Mouse (Mus musculus) layer of hippocampus, adult 2 months (tissue): ENCODE data around the gene Utrn. TPM values are rescaled to one million over a fixed set of nuclear protein-coding genes. Genes with fewer than 3 reads are reported as not detected.

Source experiments
- DNase-seq, 2 experiments: peaks; one replicate each; pipeline ENCODE4 v3.0.0; 2022; ENCODE audit warnings: low spot score in 2 of 2
- H3K27ac ChIP-seq: fragments of 200-600 bp; 2 replicates; pipeline ENCODE4 v1.8.1; 2022
- H3K4me3 ChIP-seq: fragments of 200-600 bp; 2 replicates; pipeline ENCODE4 v1.8.1; 2022; ENCODE audit warnings: mild to moderate bottlenecking
- CTCF ChIP-seq: fragments of 200-600 bp; conservative IDR thresholded peaks from 2 replicates; pipeline ENCODE4 v1.8.1; 2022; ENCODE audit warnings: antibody characterized with exemption, mild to moderate bottlenecking, moderate library complexity
- total RNA-seq, 2 experiments: library from RNA; stranded (reverse); gene quantifications; 2 replicates each; pipeline ENCODE4 v1.2.3; 2021

Gene Utrn
- total RNA-seq, 2 experiments from 2014 or later = 33.7 to 39.8 TPM

DNA sequence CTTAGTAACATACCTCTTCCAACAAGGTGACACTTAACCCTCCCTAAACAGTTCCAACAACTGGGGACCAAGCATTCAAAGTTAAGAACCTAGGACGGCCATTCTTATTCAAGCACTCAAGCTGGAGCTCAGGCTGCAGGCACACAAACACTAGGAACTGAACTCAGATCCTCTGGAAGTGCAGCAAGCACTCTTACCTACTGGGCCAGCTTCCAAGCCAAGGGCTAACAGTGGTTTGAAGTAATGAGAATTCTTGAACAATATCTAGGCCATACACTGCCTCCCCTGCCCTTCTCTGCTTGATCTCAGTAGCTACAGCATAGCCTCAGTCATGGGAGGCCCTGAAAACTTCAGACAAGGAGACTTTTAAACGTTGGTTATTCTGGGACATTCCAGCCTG, 18.6 kb upstream of the Utrn start:
- no peak for DNase-seq
- no peak overlapping the region for H3K27ac ChIP-seq
- H3K4me3 ChIP-seq = no peak overlapping the region
- no peak for TF ChIP-seq CTCF

- no peak for TF ChIP-seq CTCF
- Histone ChIP-seq H3K4me3 (no peak overlapping the region), H3K27ac (no peak overlapping the region)
- DNase-seq = no peak
Observed at GRCm38 (mm10) chr10:12884308-12884948, 15.3 kb upstream of the Utrn start.

DNA sequence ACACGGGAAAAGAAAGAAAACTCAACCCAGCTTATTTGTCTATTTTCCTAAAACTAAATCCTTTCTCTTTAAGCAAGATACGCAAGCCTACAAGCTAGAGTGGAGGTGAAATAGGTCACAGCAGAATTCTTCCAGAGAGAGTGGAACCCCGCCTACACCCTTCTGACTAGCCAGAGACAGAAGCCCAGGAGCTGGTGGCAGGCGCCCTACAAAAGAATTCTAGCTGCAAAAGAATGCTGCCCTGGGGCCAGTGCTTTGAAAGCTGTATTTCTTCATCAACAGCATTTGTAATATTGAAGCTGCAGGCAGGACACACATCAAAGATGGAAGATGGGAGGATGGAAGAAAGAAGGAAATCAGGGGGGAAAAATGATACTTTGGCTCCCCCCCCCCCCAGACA, 12.7 kb upstream of the Utrn start:
- no peak for TF ChIP-seq CTCF
- H3K27ac ChIP-seq = no peak overlapping the region
- DNase-seq = no peak

DNA sequence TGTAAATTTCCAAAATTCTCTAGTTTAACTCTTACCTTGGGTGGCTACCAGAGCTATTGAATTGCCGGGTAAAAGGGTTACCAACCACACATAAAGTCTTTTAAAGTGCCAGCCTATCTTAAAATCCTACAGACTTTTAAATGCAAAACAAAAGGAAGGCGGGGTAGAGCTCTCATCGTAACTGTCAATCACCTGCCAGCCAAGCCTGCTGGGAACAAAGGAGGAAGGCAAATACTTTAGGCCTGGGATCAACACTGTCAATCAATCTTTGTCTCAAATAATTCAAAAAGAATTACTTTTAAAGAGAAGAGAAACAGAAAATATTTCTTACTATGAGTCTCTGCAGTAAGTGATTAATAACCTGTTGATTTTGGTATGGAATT, 10.1 kb upstream of the Utrn start:
- DNase-seq = no peak
- Histone ChIP-seq H3K27ac (no peak overlapping the region), H3K4me3 (no peak overlapping the region)
- no peak for TF ChIP-seq CTCF

More for the DNA sequence above, 12.7 kb upstream of the Utrn start:
- no peak overlapping the region for H3K4me3 ChIP-seq

DNA sequence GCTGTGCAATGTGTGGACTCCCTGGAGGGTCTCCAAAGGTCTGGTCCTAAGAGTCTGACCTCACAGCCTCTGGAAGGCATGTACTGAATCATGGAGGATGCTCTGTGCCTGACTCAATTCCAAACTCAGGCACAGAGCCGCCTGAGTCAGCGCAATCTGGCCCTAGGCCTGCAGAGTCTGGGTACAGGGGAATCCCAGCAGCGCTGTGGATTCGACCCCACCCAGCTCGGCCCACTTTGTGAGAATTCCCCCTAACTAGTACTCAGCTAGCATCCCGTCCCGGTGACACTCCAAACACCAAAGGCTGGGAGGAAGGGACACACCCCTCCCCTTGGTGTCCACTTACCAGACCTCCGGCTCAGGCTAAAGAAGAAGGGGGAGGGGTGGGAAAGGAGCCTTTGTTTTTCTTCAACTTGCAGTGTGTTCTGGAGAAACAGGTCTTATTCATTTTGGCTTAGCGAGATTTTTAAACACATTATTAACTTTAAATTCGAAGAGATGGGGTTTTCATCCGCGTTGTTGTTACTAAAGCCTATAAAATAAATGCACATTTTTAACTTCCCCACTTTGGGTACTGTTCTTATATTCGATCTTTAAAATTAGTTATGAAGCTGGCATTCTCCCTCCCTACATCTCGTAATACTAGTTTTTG, 9.6 kb upstream of the Utrn start:
- no peak overlapping the region for H3K27ac ChIP-seq
- no peak for DNase-seq
- no peak for TF ChIP-seq CTCF
- H3K4me3 ChIP-seq = no peak overlapping the region

- Histone ChIP-seq H3K4me3 (no peak overlapping the region), H3K27ac (no peak overlapping the region)
- no peak for DNase-seq
- TF ChIP-seq CTCF = no peak
Observed at GRCm38 (mm10) chr10:12876426-12876825, 7.3 kb upstream of the Utrn start.

DNA sequence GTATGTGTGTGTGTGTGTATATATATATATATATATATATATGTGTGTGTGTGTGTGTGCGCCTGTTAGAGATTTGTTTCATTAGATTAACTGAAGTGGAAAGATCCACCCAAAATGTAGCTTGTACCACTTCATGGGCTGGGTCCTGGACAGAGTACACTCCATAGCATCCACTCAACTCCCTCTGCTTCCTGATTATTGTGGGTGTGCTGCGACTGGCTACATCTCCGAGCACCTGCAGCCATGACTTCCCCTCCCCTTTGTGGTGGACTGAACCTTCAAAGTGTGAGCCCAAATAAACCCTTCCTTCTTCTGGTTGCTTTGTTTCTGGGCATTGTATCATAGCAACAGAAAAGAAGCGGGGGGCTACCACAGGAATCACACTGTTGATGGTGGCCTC, 6.2 kb upstream of the Utrn start:
- Histone ChIP-seq H3K27ac (no peak overlapping the region), H3K4me3 (no peak overlapping the region)
- no peak for DNase-seq
- TF ChIP-seq CTCF = no peak

DNA sequence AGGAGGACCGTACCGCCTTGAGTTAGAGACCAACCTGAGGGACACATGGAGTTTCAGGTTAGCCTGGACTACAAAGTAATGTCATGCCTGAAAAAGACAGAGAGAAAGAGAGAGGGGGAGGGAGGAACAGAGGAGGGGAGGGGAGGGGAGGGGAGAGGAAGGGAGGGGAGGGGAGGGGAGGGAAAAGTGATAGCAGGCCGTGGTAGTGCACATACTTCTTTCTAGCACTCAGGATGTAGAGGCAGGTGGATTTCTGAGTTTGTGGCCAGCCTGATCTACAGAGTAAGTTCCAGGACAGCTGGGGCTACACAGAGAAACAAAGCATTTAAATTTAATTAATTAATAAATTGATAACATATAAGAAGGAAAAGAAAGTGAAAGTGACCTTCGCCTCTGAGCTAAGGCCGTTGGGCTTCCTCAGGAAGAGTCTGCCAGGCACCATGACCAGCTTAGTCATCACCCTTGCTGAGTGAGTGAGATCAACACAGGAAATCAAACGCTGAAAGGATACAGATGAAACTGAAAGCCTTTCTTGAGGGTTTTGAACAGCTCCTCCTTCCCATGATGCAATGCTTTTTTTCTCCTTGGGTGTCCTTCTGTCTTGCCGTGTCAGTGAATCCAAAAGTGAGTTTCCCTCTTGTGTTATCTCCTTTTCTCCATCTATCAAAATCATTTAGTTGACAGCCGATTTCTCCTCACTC, 5.6 kb upstream of the Utrn start:
- no peak for DNase-seq
- no peak for TF ChIP-seq CTCF

DNA sequence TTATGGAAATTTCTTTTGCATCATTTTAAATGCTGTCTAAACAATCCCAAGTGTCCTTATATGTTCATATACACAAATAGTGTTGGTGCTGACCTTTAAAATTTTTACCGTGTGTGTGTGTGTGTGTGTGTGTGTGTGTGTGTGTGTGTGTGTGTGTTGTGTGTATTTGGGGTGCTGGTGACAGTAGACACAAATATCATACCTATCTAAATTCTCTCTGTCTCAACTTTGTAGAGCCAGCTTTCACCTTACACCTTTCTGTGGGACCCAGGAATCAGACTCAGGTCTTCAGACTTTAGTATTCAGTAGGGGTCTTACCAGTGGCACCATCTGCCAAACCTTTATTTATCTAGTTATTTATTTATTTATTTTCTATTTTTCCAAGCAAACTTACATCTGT, 681 bp upstream of the Utrn start:
- Histone ChIP-seq H3K4me3 (peak overlapping the region; percentile 68; the same call in 1 of the 2 replicates), H3K27ac (no peak overlapping the region)
- no peak for TF ChIP-seq CTCF
- no peak for DNase-seq

More for the DNA sequence above, 5.6 kb upstream of the Utrn start:
- no peak overlapping the region for H3K27ac ChIP-seq
- H3K4me3 ChIP-seq = no peak overlapping the region

- H3K27ac ChIP-seq = peak overlapping the region; percentile 84
- H3K4me3 ChIP-seq = peak overlapping the region; percentile 68
- DNase-seq = peak in 1 of 2 experiments; percentile 22
- no peak for TF ChIP-seq CTCF
Observed at GRCm38 (mm10) chr10:12868189-12869028, 756 bp downstream of the Utrn start.

- no peak for DNase-seq
- H3K27ac ChIP-seq = peak overlapping the region; percentile 84
- TF ChIP-seq CTCF = no peak
- peak overlapping the region; percentile 68 for H3K4me3 ChIP-seq
Observed at GRCm38 (mm10) chr10:12867733-12868188, 1.4 kb downstream of the Utrn start.

DNA sequence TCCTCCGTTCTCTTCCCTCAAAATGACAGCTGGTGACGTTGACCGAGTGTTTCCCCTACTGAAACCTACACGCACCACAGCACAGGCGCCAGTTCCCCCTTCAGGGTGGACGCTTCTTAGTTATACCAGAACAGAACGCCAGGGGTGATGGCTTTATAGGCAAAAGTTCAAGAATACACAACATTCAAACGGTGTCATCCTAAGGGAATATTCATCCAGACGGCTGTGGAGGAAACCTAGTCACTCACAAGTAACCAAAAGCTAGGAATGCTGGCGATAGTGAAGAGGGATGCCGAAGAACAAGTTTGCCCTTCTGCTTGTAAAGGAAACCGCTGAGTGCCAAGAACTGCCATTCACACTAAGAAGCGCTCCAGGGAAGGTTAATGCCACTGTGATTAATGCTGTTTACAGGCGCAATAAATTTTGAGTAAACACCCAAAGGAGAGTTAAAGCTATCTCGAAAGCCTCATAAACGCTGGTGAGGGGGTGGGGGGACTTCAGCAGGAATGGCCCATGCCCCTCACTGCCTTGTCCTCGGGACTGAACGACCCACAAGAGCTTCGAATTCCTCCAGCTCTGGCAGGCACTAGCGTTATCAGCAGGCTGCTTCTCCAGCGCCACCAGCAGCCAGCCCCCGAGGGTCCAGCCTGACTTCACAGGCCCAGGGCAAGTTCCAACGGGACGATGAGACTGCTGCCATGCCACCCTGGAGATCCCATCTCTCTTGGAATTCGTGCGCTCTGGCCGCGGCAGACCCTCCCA, 2.0 kb downstream of the Utrn start:
- H3K27ac ChIP-seq = peak overlapping the region; percentile 84; the same call in 1 of the 2 replicates
- DNase-seq = no peak
- TF ChIP-seq CTCF = peak; percentile 37
- peak overlapping the region; percentile 68 for H3K4me3 ChIP-seq
